Mouse (Mus musculus) liver, postnatal 0 days (tissue): Measurements from ENCODE around the gene Edem2. TPM values are rescaled to one million over a fixed set of nuclear protein-coding genes. Genes with fewer than 3 reads are reported as not detected.
"Not testable (repeated sequence)": the region's sequence is repeated elsewhere in the genome, so short reads cannot be mapped to it uniquely, and the experiment has no call there.

ENCODE experiments used
- ATAC-seq: fragments of 200-750 bp; cut with Nextera tagmentation; 2 replicates; pipeline ENCODE4 v1.8.0; 2017; ENCODE audit warnings: mild to moderate bottlenecking, moderate library complexity
- DNase-seq: peaks from one replicate; pipeline ENCODE4 v3.0.0-alpha.2; 2016
- H3K27ac ChIP-seq: fragments of 300-500 bp; sonication (generic); 2 replicates; pipeline ENCODE4 v1.5.1; 2014; ENCODE audit warnings: antibody characterized with exemption, moderate library complexity, mild to moderate bottlenecking, low read depth
- H3K27me3 ChIP-seq: fragments of 300-500 bp; sonication (generic); 2 replicates; pipeline ENCODE4 v1.6.1; 2014; ENCODE audit warnings: low read length, control low read depth, mixed read lengths; ENCODE audit not compliant: insufficient read depth
- H3K36me3 ChIP-seq: fragments of 300-500 bp; sonication (generic); replicated peaks from 2 replicates; pipeline ENCODE4 v1.6.1; 2014; ENCODE audit warnings: mild to moderate bottlenecking, control low read depth, low read length, moderate library complexity, mixed read lengths; ENCODE audit not compliant: insufficient read depth
- H3K4me1 ChIP-seq: fragments of 300-500 bp; sonication (generic); 2 replicates; pipeline ENCODE4 v1.6.1; 2014; ENCODE audit warnings: antibody characterized with exemption, mild to moderate bottlenecking, control low read depth; ENCODE audit not compliant: insufficient read depth
- H3K4me2 ChIP-seq: fragments of 300-500 bp; sonication (generic); 2 replicates; pipeline ENCODE4 v1.6.1; 2014; ENCODE audit warnings: low read depth, mild to moderate bottlenecking, low read length, moderate library complexity, mixed read lengths
- H3K4me3 ChIP-seq: fragments of 300-500 bp; sonication (generic); 2 replicates; pipeline ENCODE4 v1.5.1; 2014; ENCODE audit warnings: low read depth, low read length
- H3K9ac ChIP-seq: fragments of 300-500 bp; sonication (generic); replicated peaks from 2 replicates; pipeline ENCODE4 v1.6.1; 2014; ENCODE audit warnings: mild to moderate bottlenecking, moderate library complexity
- H3K9me3 ChIP-seq: fragments of 300-500 bp; sonication (generic); 2 replicates; pipeline ENCODE4 v1.6.1; 2016; ENCODE audit warnings: mild to moderate bottlenecking, control low read depth, low read length, mixed read lengths
- CTCF ChIP-seq: sonication (generic); IDR thresholded peaks from 2 replicates; pipeline ENCODE4 v1.5.1; 2016; ENCODE audit warnings: antibody characterized with exemption, low read depth
- EP300 ChIP-seq: IDR thresholded peaks from 2 replicates; pipeline ENCODE4 v1.6.1; 2016; ENCODE audit warnings: antibody characterized with exemption, low read depth, mild to moderate bottlenecking
- WGBS: fragments of 180-500 bp; shearing (Covaris S2); extraction: QIAGEN DNeasy Blood & Tissue Kit; methylation state at CpG from one replicate; pipeline ENCODE4 v1.1.7; 2014; ENCODE audit not compliant: insufficient replicate concordance; 5-methylcytosine and 5-hydroxymethylcytosine counted together
- polyA plus RNA-seq: library from polyadenylated mRNA; unstranded; fragments of >200 nt; fragmentation: Nextera tagmentation; extraction: Ambion mirVana; gene quantifications from 2 replicates; pipeline ENCODE4 v1.2.1, GENCODE M21; 2015

Gene Edem2
- polyA plus RNA-seq, 1 experiment from 2014 or later = 28.4 TPM

DNA sequence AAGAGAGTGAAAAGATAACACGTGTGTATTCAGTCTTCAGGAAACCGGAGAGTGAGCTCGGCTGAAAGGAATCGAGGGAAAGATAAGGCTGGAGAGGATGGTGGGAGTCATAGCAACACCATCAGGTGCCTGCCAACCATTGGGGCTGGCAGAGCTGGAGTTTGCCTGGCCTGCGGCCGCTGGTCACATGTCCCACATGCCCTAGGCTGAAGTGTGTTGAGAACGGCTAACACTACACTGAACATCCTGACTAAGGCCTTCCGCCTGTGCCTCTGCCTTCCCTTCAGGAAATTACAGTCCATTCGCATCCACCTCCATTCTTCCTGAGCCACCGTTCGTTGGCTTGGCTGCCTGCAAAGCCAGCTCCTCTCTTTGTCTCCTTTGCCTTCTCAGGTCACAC lies 12.9 kb upstream of the Edem2 start:
- WGBS = 44% methylated on average over 11 of the region's 11 CpGs
- no peak for TF ChIP-seq EP300
- no peak for TF ChIP-seq CTCF
- Histone ChIP-seq H3K9ac (no peak overlapping the region), H3K27ac (no peak overlapping the region), H3K9me3 (no peaks in the 10 kb centered on the region), H3K4me3 (no peak overlapping the region), H3K27me3 (no peaks in the 10 kb centered on the region), H3K36me3 (no peaks in the 10 kb centered on the region), H3K4me2 (no peak overlapping the region), H3K4me1 (peaks cover 5% of the 10 kb centered on the region)
- no peak for ATAC-seq
- no peak for DNase-seq

DNA sequence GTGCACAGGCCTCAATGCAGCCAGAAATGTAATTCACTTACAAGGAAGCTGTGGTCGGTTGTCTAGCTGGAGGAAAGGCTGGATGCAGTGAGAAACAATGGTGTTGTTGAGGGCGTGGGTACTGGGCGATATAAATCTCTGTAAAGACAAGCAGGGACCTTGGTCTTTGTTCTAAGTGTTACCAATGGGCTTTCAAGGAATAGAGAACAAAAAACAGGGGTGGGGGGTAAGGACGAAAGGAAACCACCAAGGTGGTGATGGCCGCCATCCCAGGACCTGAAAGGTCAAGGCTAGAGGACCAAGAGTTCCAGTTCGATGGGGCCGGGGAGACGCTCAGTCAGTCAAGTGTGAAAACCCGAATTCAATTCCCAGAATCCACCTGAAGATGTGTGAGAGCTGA lies 8.5 kb upstream of the Edem2 start:
- H3K4me3 ChIP-seq = no peak overlapping the region
- TF ChIP-seq EP300 (no peak), CTCF (no peak)
- no peaks in the 10 kb centered on the region for H3K36me3 ChIP-seq
- H3K9me3 ChIP-seq = no peaks in the 10 kb centered on the region
- no peak overlapping the region for H3K27ac ChIP-seq
- DNase-seq = no peak
- WGBS = 50% methylated on average over 9 of the region's 9 CpGs
- no peak overlapping the region for H3K9ac ChIP-seq
- no peak for ATAC-seq
- H3K4me1 ChIP-seq = peaks cover 4% of the 10 kb centered on the region
- H3K4me2 ChIP-seq = no peak overlapping the region
- H3K27me3 ChIP-seq = no peaks in the 10 kb centered on the region

DNA sequence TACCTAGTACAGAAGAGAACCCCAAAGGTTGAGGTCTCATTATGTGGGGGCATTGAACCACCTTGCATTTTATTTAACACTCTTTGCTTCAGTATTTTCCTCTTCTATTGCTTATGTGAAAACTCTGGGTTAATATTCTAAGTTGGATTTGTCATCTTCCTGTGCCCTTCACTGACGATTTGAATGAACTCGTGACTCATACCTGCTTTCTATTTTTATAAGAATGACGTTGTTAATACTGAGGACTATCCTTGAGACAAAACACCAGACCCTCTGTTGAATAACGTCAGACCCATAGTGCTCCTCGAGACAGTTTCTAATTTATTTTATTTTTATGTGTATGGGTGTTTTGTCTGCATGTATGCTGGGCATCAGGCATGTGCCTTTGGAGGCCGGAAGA lies 7.7 kb upstream of the Edem2 start:
- H3K4me3 ChIP-seq = no peak overlapping the region
- H3K9me3 ChIP-seq = no peaks in the 10 kb centered on the region
- TF ChIP-seq CTCF = no peak
- no peak for TF ChIP-seq EP300
- 64% methylated on average over 6 of the region's 6 CpGs for WGBS
- H3K9ac ChIP-seq = no peak overlapping the region
- DNase-seq (no peak), ATAC-seq (no peak)
- H3K4me2 ChIP-seq = no peak overlapping the region
- H3K4me1 ChIP-seq = no peaks in the 10 kb centered on the region
- no peaks in the 10 kb centered on the region for H3K36me3 ChIP-seq
- no peak overlapping the region for H3K27ac ChIP-seq
- no peaks in the 10 kb centered on the region for H3K27me3 ChIP-seq

DNA sequence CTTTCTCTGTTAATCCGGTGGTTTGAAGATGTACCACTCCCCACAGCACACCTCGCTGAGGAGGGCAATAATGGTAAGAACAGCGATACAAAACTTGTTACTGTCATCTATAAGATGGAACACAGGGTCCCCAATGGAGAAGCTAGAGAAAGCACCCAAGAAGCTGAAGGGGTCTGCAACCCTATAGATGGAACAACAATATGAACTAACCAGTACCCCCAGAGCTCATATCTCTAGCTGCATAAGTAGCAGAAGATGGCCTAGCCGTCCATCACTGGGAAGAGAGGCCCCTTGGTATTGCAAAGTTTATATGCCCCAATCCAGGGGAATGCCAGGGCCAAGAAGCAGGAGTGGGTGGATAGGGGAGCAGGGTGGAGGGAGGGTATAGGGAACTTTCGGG lies 6.5 kb upstream of the Edem2 start, which contains the start of gene Gm17581:
Gm17581 (minus strand) TSS at position 101 of the 400 bp plus-strand sequence.
- H3K9me3 ChIP-seq, H3K4me2 ChIP-seq, H3K9ac ChIP-seq, H3K36me3 ChIP-seq, H3K27ac ChIP-seq, ATAC-seq, H3K4me3 ChIP-seq, H3K27me3 ChIP-seq, H3K4me1 ChIP-seq, DNase-seq: not testable (repeated sequence)
- 78% methylated on average over 5 of the region's 5 CpGs for WGBS

DNA sequence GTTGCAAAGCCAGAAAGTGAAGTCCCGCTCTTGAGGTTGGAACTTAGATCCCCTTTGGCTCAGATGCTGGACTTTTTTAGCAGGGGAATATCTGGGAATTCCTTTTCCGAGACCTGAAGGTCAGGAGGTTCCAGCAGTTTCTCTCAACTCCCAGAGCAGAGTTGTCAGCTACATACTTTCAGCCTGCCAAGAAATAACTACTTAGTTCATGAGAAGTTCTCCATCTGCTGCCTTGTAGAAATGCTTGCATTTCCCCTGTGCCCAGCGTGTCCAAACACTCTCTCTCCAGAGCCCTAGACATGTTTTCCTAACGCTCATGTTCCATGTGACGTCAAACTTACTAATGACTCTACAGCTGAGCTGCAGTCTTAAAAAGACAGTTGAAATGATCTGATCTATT lies 5.8 kb upstream of the Edem2 start:
- Histone ChIP-seq H3K9me3 (no peaks in the 10 kb centered on the region), H3K27ac (no peak overlapping the region), H3K4me2 (no peak overlapping the region), H3K27me3 (no peaks in the 10 kb centered on the region), H3K4me3 (no peak overlapping the region), H3K4me1 (no peaks in the 10 kb centered on the region), H3K9ac (no peak overlapping the region), H3K36me3 (no peaks in the 10 kb centered on the region)
- ATAC-seq = no peak
- no peak for TF ChIP-seq EP300
- TF ChIP-seq CTCF = no peak
- no peak for DNase-seq
- WGBS = 75% methylated on average over 5 of the region's 5 CpGs

DNA sequence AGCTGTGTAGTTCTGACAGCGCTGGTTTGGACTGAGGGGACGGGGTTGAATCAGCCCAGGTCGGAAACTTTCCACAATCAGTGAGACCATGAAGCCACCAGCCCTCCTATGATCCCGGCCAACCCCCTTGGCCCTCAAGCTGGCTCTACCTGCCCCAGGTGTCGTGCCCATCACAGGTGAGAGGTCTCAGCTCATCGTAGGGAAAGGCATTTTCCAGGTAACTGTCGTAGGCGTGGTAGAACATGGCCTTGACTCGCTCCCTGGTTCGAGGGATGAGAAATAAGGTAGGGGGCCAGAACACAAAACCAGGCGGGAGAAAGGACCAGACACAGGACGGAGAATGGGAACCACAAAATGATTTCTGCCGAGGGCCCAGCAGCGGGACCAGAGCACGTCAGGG lies 533 bp downstream of the Edem2 start:
- Histone ChIP-seq H3K27ac (peak overlapping the region; percentile 46; the same call in 1 of the 2 replicates), H3K4me1 (peaks cover 22% of the 10 kb centered on the region), H3K4me2 (peak overlapping the region; percentile 98), H3K9me3 (no peaks in the 10 kb centered on the region), H3K4me3 (peak overlapping the region; percentile 92), H3K27me3 (no peaks in the 10 kb centered on the region), H3K36me3 (peaks cover 3% of the 10 kb centered on the region; the same call in 1 of the 2 replicates), H3K9ac (peak overlapping the region; percentile 77)
- DNase-seq (no peak), ATAC-seq (no peak)
- TF ChIP-seq EP300 = no peak
- TF ChIP-seq CTCF = no peak
- 6% methylated on average over 15 of the region's 15 CpGs for WGBS

DNA sequence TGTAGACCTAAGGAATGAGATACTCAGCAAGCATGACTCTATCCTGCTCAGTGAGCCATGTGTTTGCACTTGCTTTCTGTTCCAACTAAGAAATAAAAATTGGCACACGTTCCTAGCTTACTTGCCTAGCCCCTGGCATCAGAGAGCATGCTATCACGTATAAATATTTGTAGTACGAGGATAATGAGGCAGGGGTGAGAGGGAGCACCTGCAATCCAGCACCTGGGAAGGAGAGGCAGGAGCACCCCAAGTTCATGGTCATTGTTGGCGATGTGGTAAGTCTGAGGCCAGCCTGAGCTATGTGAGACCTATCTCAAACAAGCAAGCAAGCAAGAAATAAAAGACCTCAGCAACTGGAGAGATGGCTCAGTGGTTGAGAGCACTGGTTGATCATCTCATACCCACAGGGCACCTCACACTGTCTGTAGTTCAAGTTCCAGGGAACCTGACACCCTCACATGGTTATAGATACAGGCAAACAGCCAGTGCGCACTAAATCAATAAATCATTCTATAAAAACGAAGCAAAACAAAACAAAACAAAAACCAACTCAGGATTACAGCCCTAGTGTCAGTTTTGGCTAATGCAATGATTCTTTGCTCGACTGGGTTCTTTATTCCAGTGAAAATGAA lies 1.4 kb downstream of the Edem2 start:
- H3K27ac ChIP-seq = peak overlapping the region; percentile 51
- no peak for TF ChIP-seq EP300
- no peak for TF ChIP-seq CTCF
- no peaks in the 10 kb centered on the region for H3K9me3 ChIP-seq
- ATAC-seq (peak; percentile 62), DNase-seq (no peak)
- H3K4me1 ChIP-seq = peaks cover 22% of the 10 kb centered on the region
- H3K4me2 ChIP-seq = peak overlapping the region; percentile 98
- peak overlapping the region; percentile 92 for H3K4me3 ChIP-seq
- no peak overlapping the region for H3K9ac ChIP-seq
- H3K27me3 ChIP-seq = no peaks in the 10 kb centered on the region
- 62% methylated on average over 7 of the region's 7 CpGs for WGBS
- peaks cover 8% of the 10 kb centered on the region; the same call in 1 of the 2 replicates for H3K36me3 ChIP-seq
